Mouse (Mus musculus): ENCODE measurements around the gene Tmem54.

DNA sequence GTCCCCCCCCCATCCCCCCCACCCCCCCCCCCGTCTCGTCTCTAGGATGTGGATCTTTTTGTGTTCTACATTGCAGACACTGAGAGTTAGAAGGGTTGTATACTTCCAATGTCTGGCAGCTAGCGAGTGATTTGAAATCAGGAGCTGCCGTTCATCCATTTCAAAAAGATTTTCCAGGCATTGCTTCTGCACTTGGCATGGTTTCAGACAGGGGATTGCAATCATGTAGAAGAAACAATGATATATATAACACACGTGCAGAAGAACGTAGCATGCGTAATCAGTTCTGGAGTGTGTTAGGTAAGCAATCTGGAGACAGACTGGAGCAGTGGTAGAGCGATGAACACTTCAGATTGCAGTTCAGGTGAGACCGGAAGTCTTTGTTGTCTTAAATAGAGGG lies 16.8 kb downstream of the Tmem54 start:
- TF ChIP-seq CTCF (IDR thresholded peaks at IDR 0.05; ENCODE audit: extremely low read depth, insufficient read length, insufficient replicate concordance, low read depth, low read length), result no peak
- no peak for TF ChIP-seq POLR2A (IDR thresholded peaks at IDR 0.05; ENCODE audit: low read depth, low read length)

Data from small intestine, adult 2 months (tissue).